Mouse (Mus musculus) forebrain, embryonic 10.5 days (tissue): ENCODE data around the gene St6gal1. TPM values are rescaled to one million over a fixed set of nuclear protein-coding genes. Genes with fewer than 3 reads are reported as not detected.

Experiments used
- DNase-seq: peaks from one replicate; pipeline ENCODE4 v3.0.0-alpha.2; 2017; ENCODE audit warnings: low spot score; ENCODE audit errors: extremely low spot score
- H3K27ac ChIP-seq: fragments of 300-500 bp; sonication (generic); 2 replicates; pipeline ENCODE4 v1.5.1; 2016; ENCODE audit warnings: mild to moderate bottlenecking
- H3K27me3 ChIP-seq: fragments of 300-500 bp; sonication (generic); 2 replicates; pipeline ENCODE4 v1.6.1; 2016; ENCODE audit warnings: mild to moderate bottlenecking; ENCODE audit not compliant: poor library complexity, severe bottlenecking
- H3K36me3 ChIP-seq: fragments of 300-500 bp; sonication (generic); replicated peaks from 2 replicates; pipeline ENCODE4 v1.6.1; 2016; ENCODE audit warnings: mild to moderate bottlenecking, moderate library complexity
- H3K4me1 ChIP-seq: fragments of 300-500 bp; sonication (generic); 2 replicates; pipeline ENCODE4 v1.6.1; 2016
- H3K4me3 ChIP-seq: fragments of 300-500 bp; sonication (generic); 2 replicates; pipeline ENCODE4 v1.5.1; 2016; ENCODE audit warnings: mild to moderate bottlenecking, moderate library complexity
- H3K9me3 ChIP-seq: fragments of 300-500 bp; sonication (generic); 2 replicates; pipeline ENCODE4 v1.6.1; 2016; ENCODE audit warnings: mild to moderate bottlenecking, moderate library complexity
- WGBS: fragments of 180-500 bp; shearing (Covaris S2); methylation state at CpG from one replicate; pipeline ENCODE4 v1.1.7; 2016; 5-methylcytosine and 5-hydroxymethylcytosine counted together
- polyA plus RNA-seq: library from polyadenylated mRNA; unstranded; fragments of >200 nt; fragmentation: Nextera tagmentation; extraction: Ambion mirVana; gene quantifications from 2 replicates; pipeline ENCODE4 v1.2.1, GENCODE M21; 2016

The St6gal1 gene
- polyA plus RNA-seq, 1 experiment from 2014 or later = 19.7 TPM

DNA sequence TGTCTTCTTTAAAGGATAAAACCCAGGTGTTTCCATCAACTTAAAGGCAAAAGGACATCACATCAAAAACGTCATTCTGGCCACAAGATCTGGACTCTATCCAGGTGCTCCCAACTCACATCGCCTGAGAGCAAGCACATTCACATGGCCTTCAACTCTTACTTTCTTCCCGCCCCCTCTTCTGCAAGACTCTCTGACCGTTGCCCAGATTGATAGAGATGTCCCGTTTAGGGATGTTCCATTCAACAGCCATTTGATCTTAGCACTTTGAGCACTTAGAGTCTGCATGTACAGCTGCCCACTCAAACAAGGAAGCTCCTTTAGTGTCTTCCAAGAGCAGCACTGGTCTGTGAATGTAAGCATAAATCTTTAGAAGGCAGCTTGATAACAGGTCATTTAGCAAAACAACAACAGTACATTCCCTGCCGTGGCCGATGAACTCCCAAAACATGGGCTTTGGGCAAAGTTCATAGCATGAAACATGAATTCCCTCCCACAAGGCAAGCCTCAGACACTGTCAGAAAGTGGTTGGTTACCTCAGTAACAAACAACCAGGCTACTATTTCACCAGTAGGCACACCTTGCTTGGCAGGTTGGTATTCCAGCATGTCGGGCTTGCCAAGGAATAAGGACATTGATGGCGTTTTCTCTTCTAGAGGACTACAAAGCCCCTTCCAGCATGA is 32.8 kb upstream of the St6gal1 start:
- Histone ChIP-seq H3K4me3 (no peak overlapping the region), H3K4me1 (no peaks in the 10 kb centered on the region), H3K27me3 (no peaks in the 10 kb centered on the region), H3K9me3 (no peaks in the 10 kb centered on the region; the same call in 1 of the 2 replicates), H3K27ac (no peak overlapping the region), H3K36me3 (no peaks in the 10 kb centered on the region)
- no peak for DNase-seq
- 90% methylated on average over 9 of the region's 9 CpGs for WGBS

DNA sequence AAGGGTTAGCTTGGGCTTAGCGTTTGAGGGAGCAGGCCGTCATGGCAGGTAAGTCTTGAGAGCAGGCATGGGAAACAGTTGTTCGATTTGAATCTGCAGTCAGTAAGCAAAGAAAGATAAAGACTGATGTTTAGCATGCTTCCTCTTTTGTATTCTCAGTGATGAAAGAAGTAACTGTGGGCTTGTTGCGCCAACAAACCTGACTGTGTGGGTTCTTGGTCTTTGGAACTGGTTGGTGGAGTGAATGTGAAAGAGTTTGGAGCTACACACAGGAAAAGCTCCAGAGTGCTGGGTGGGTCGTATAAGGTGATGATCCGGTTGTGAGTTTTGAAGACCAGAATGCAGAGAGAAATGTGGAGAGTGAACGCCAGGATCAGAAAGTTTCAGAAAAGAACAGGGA is 28.9 kb upstream of the St6gal1 start:
- H3K27ac ChIP-seq = no peak overlapping the region
- H3K4me1 ChIP-seq = no peaks in the 10 kb centered on the region
- no peaks in the 10 kb centered on the region for H3K27me3 ChIP-seq
- no peaks in the 10 kb centered on the region for H3K36me3 ChIP-seq
- 87% methylated on average over 7 of the region's 7 CpGs for WGBS
- DNase-seq = no peak
- H3K9me3 ChIP-seq = no peaks in the 10 kb centered on the region
- no peak overlapping the region for H3K4me3 ChIP-seq

DNA sequence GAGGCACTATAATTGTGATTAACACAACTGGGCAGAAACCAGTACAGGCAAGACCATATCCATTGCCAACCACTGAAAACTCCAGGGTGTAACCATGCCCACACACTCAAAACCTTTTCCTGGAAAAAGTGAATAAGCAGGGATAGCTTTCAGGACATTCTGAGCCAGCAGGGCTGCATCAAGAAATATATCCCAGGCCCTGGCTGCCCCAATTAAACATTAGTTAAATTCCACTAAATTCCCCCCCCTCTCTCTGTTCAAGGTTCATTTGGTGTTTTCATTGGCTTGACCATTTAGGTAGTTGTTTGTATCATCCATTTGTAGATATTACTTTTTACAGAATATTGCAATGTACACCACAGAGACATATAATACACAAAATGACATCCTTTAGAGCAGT is 28.2 kb upstream of the St6gal1 start:
- Histone ChIP-seq H3K4me1 (no peaks in the 10 kb centered on the region), H3K27ac (no peak overlapping the region), H3K27me3 (no peaks in the 10 kb centered on the region), H3K36me3 (no peaks in the 10 kb centered on the region), H3K9me3 (no peaks in the 10 kb centered on the region), H3K4me3 (no peak overlapping the region)
- DNase-seq = no peak

- H3K4me1 ChIP-seq = no peaks in the 10 kb centered on the region
- H3K27me3 ChIP-seq = no peaks in the 10 kb centered on the region
- no peak for DNase-seq
- H3K4me3 ChIP-seq = no peak overlapping the region
- H3K27ac ChIP-seq = no peak overlapping the region
- no peaks in the 10 kb centered on the region for H3K36me3 ChIP-seq
- no peaks in the 10 kb centered on the region for H3K9me3 ChIP-seq
- WGBS = 94% methylated on average over 6 of the region's 6 CpGs
Measured at GRCm38 (mm10) chr16:23196791-23197190, 27.7 kb upstream of the St6gal1 start.

DNA sequence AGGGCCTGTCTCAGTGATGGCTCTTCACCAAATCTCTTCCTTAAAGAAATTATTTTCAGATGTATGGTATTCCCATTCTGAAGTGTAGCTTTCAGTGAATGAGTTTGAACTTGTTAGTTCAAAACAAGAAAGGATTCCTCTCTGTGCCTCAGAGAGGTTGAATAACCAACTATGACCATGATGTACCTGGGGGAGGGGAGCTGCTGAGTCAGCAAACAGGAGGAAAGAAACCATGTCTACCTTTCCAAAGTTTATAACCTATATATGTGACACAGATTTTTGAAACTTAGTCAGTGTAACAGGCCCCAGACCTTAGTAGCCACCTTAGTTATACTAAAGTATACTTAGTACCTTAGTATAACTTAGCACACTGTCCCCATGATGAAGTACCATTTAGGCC is 23.0 kb upstream of the St6gal1 start:
- Histone ChIP-seq H3K27me3 (no peaks in the 10 kb centered on the region), H3K4me3 (no peak overlapping the region), H3K4me1 (no peaks in the 10 kb centered on the region), H3K9me3 (no peaks in the 10 kb centered on the region), H3K36me3 (no peaks in the 10 kb centered on the region), H3K27ac (no peak overlapping the region)
- DNase-seq = no peak

- Histone ChIP-seq H3K9me3 (no peaks in the 10 kb centered on the region), H3K4me1 (0 out of 2 replicates have a peak, but pooled peaks cover 6% of the 10 kb centered on the region), H3K27ac (no peak overlapping the region), H3K4me3 (no peak overlapping the region), H3K36me3 (no peaks in the 10 kb centered on the region), H3K27me3 (no peaks in the 10 kb centered on the region)
- WGBS = 86% methylated on average over 7 of the region's 7 CpGs
- DNase-seq = peak; percentile 3
Measured at GRCm38 (mm10) chr16:23214314-23214713, 10.2 kb upstream of the St6gal1 start.

DNA sequence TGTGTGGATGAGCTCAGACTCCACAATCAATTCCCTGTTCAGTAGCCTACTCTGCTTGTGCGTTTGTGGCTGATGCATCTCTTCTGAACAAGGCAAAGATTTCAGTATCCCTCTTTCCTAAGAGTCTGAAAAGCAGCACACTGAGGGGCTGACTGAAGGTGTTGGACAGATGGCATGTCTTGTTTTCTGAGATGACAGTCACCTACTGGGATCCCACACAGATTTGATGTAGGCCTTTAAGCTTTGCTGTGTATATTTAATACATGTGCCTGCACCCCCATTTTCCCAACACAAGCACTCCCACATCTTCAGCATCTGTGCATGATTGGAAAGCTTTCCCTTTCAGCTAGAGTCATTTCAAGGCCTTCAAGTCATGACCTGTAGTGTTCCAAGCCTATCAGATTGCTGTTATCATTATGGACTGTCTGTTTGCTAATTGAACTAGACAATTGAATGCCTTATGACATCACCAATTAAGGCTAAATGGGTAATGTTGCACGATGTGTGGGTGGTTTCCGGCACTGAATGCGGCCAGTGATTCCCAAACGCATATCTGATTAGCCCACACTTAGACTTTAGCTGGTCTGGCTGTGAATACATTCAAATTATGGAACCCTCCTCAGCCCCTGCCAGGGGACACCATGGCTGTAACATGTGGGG is 9.2 kb upstream of the St6gal1 start:
- Histone ChIP-seq H3K4me1 (0 out of 2 replicates have a peak, but pooled peaks cover 6% of the 10 kb centered on the region), H3K4me3 (no peak overlapping the region), H3K27ac (no peak overlapping the region), H3K27me3 (no peaks in the 10 kb centered on the region), H3K9me3 (no peaks in the 10 kb centered on the region), H3K36me3 (no peaks in the 10 kb centered on the region)
- DNase-seq = peak; percentile 10
- WGBS = 87% methylated on average over 5 of the region's 5 CpGs

GRCm38 (mm10) chr16:23216366-23216765 is 8.2 kb upstream of the St6gal1 start:
- Histone ChIP-seq H3K36me3 (no peaks in the 10 kb centered on the region), H3K4me3 (no peak overlapping the region), H3K27ac (no peak overlapping the region), H3K9me3 (no peaks in the 10 kb centered on the region), H3K4me1 (0 out of 2 replicates have a peak, but pooled peaks cover 6% of the 10 kb centered on the region), H3K27me3 (no peaks in the 10 kb centered on the region)
- DNase-seq = peak; percentile 11
- whole genome bisulfite sequencing = 89% methylated on average over 9 of the region's 9 CpGs

GRCm38 (mm10) chr16:23218313-23218712 is 6.2 kb upstream of the St6gal1 start:
- peaks cover 10% of the 10 kb centered on the region for H3K27me3 ChIP-seq
- DNase-seq = peak; percentile 9
- no peaks in the 10 kb centered on the region for H3K9me3 ChIP-seq
- no peaks in the 10 kb centered on the region for H3K36me3 ChIP-seq
- no peak overlapping the region for H3K27ac ChIP-seq
- WGBS = 66% methylated on average over 7 of the region's 7 CpGs
- H3K4me1 ChIP-seq = 0 out of 2 replicates have a peak, but pooled peaks cover 9% of the 10 kb centered on the region
- H3K4me3 ChIP-seq = no peak overlapping the region

GRCm38 (mm10) chr16:23223166-23223870 is 1.2 kb upstream of the St6gal1 start:
- 80% methylated on average over 12 of the region's 12 CpGs for WGBS
- no peak for DNase-seq
- Histone ChIP-seq H3K36me3 (no peaks in the 10 kb centered on the region), H3K4me3 (no peak overlapping the region), H3K9me3 (no peaks in the 10 kb centered on the region), H3K27me3 (peaks cover 28% of the 10 kb centered on the region), H3K4me1 (peaks cover 42% of the 10 kb centered on the region), H3K27ac (no peak overlapping the region)

- Histone ChIP-seq H3K27ac (0 out of 2 replicates have a peak overlapping the region, but pooled peaks have one; percentile 96), H3K4me1 (peaks cover 47% of the 10 kb centered on the region), H3K4me3 (peak overlapping the region; percentile 79), H3K36me3 (no peaks in the 10 kb centered on the region), H3K9me3 (no peaks in the 10 kb centered on the region), H3K27me3 (peaks cover 34% of the 10 kb centered on the region)
- WGBS = 33% methylated on average over 12 of the region's 12 CpGs
- no peak for DNase-seq
Measured at GRCm38 (mm10) chr16:23223871-23224469, 570 bp upstream of the St6gal1 start.

DNA sequence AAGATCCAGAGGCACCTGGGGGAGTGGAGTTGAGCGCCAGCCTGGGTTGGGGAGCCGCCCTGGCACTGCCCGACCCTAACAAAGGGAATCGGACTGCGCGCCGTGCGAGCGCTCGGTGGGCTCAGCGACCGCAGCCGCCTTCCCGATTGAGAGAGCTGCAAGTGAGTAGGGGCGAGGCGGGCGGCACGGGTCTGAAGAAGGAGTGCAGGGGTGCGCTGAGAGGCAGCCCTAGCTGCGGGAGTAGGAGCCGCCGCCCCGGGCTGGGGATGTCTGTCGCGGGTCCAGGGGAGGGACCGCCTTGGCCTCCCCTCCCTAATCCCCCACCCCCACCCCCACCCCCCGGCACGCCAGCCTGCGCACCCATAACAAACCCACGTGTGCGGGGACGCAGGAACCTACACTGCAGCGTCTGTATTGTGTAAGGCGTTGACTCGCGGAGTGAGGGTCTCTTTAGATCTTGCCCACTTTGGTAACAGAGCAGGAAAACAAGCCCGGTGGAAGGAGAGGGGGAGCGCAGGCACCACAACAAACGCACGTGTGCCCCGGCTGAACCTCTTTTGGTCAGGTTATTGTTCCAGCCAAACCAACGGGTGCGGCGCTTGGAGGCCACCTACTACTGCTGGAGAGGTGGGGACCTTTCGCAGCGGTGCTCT is 655 bp downstream of the St6gal1 start:
- H3K4me3 ChIP-seq = peak overlapping the region; percentile 79
- no peaks in the 10 kb centered on the region for H3K36me3 ChIP-seq
- peak; percentile 68 for DNase-seq
- H3K27me3 ChIP-seq = peaks cover 34% of the 10 kb centered on the region
- no peaks in the 10 kb centered on the region for H3K9me3 ChIP-seq
- under 1% methylated on average over 46 of the region's 46 CpGs for whole genome bisulfite sequencing
- H3K27ac ChIP-seq = peak overlapping the region; percentile 96
- H3K4me1 ChIP-seq = peaks cover 55% of the 10 kb centered on the region
